Comparison of ENCODE assay signal across 8 mouse cellular contexts in the genomic region with DNA sequence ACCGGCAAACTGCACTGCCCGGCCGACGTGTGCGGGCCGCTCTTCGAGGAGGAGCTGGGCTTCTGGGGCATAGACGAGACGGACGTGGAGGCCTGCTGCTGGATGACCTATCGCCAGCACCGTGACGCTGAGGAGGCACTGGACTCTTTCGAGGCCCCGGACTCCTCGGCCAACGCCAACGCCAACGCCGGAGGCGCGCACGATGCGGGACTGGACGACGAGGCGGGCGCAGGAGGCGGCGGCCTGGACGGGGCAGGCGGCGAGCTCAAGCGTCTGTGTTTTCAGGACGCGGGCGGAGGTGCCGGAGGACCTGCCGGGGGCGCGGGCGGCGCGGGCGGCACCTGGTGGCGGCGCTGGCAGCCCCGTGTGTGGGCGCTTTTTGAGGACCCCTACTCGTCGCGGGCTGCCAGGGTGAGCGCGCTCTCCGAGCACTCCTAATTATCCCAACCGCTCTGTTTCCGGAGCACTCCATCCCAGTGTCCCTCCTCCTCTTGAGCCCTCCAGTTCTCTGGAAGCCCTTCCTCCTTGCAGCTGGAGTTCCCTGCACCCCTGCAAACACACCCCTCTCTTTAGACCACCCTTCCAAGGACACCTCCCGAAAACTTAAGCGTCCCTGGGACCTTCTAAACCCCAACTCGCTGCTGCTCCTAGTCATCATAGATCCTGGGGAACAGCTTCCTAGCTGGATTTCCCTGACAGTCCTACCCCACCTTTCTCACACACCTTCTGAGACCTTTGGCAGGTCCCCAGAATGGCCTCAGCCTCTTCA. TPM values are rescaled to one million over a fixed set of nuclear protein-coding genes. Genes with fewer than 3 reads are reported as not detected.
A peak's percentile ranks its signal among the peaks of the same experiment; 100 is the strongest.
DNase-seq lines count a peak whose midpoint lies in the region; ATAC-seq and TF ChIP-seq lines count a peak whose summit lies in the region.

No protein-coding gene starts in this region.

- peak overlapping the region; percentile 71 for H3K9ac ChIP-seq in hindbrain, embryonic 14.5 days
- H3K9ac ChIP-seq in midbrain, embryonic 13.5 days (replicated peaks), result peak overlapping the region; percentile 78

- ATAC-seq in hindbrain, embryonic 14.5 days (ENCODE audit: low FRiP score), result no peak
- no peak for ATAC-seq in midbrain, embryonic 13.5 days

- peaks cover 9% of the 10 kb centered on the region for H3K27me3 ChIP-seq in testis, adult 2 months (ENCODE audit: control insufficient read depth, insufficient read depth, low read length)
- peaks cover 19% of the 10 kb centered on the region for H3K27me3 ChIP-seq in hindbrain, embryonic 14.5 days (ENCODE audit: control insufficient read depth, insufficient read depth, low read length)
- H3K27me3 ChIP-seq in midbrain, embryonic 13.5 days, result peaks cover 39% of the 10 kb centered on the region

- TF ChIP-seq CTCF in gastrocnemius, adult 2 months (IDR thresholded peaks at IDR 0.05), result no peak
- no peak for TF ChIP-seq CTCF in testis, adult 2 months (IDR thresholded peaks at IDR 0.05; ENCODE audit: control insufficient read depth, insufficient read depth, insufficient replicate concordance, low read depth, low read length)

- peak overlapping the region; percentile 74 for H3K4me3 ChIP-seq in gastrocnemius, adult 2 months
- H3K4me3 ChIP-seq in testis, adult 2 months (ENCODE audit: control insufficient read depth, low read depth, low read length), result peak overlapping the region; percentile 70
- peak overlapping the region; percentile 63 for H3K4me3 ChIP-seq in hindbrain, embryonic 14.5 days (replicated peaks; ENCODE audit: low read length)
- H3K4me3 ChIP-seq in midbrain, embryonic 13.5 days (replicated peaks), result peak overlapping the region; percentile 65

- H3K36me3 ChIP-seq in testis, adult 2 months (ENCODE audit: control insufficient read depth, insufficient read depth, low read length), result no peaks in the 10 kb centered on the region
- H3K36me3 ChIP-seq in hindbrain, embryonic 14.5 days (replicated peaks; ENCODE audit: control insufficient read depth, insufficient read depth), result peaks cover 8% of the 10 kb centered on the region; the same call in 1 of the 2 replicates
- peaks cover 8% of the 10 kb centered on the region for H3K36me3 ChIP-seq in midbrain, embryonic 13.5 days

- peak; percentile 44 for DNase-seq in gastrocnemius, adult 2 months
- DNase-seq in gastrocnemius, postnatal 25 days, result no peak
- no peak for DNase-seq in testis, postnatal 14 days (ENCODE audit: low spot score)
- no peak for DNase-seq in hindbrain, embryonic 14.5 days (ENCODE audit: low spot score)
- no peak for DNase-seq in layer of hippocampus, adult 8-10 months (ENCODE audit: low spot score in 2 of 2)
- no peak for DNase-seq in urinary bladder, postnatal 25 days (ENCODE audit: low spot score)

- no peaks in the 10 kb centered on the region for H3K9me3 ChIP-seq in hindbrain, embryonic 14.5 days (ENCODE audit: control insufficient read depth, low read length)
- H3K9me3 ChIP-seq in midbrain, embryonic 13.5 days, result no peaks in the 10 kb centered on the region

- peak overlapping the region; percentile 87 for H3K4me2 ChIP-seq in hindbrain, embryonic 14.5 days (replicated peaks)
- H3K4me2 ChIP-seq in midbrain, embryonic 13.5 days (replicated peaks), result peak overlapping the region; percentile 95

- no peak for TF ChIP-seq POLR2A in testis, adult 2 months (IDR thresholded peaks at IDR 0.05; ENCODE audit: control insufficient read depth, low read depth, low read length)

- WGBS in hindbrain, embryonic 14.5 days, result under 1% methylated on average over 57 of the region's 60 CpGs
- under 1% methylated on average over 60 of the region's 60 CpGs for WGBS in midbrain, embryonic 13.5 days

- intact Hi-C loops in gastrocnemius, adult 2 months (cut with DNase I), result loop anchor here (5.0 kb wide), 1 partner anchor 61 kb away; no protein-coding TSS in a partner anchor

- H3K4me1 ChIP-seq in testis, adult 2 months (ENCODE audit: control insufficient read depth, insufficient read depth, low read length), result peaks cover 51% of the 10 kb centered on the region
- H3K4me1 ChIP-seq in hindbrain, embryonic 14.5 days (replicated peaks; ENCODE audit: control insufficient read depth, insufficient read depth, low read length), result peaks cover 58% of the 10 kb centered on the region
- H3K4me1 ChIP-seq in midbrain, embryonic 13.5 days (replicated peaks), result peaks cover 81% of the 10 kb centered on the region

- peak overlapping the region; percentile 81 for H3K27ac ChIP-seq in gastrocnemius, adult 2 months
- no peak overlapping the region for H3K27ac ChIP-seq in testis, adult 2 months (ENCODE audit: control insufficient read depth, insufficient read depth, low read depth, low read length)
- no peak overlapping the region for H3K27ac ChIP-seq in hindbrain, embryonic 14.5 days
- no peak overlapping the region for H3K27ac ChIP-seq in midbrain, embryonic 13.5 days

RNA-seq across cellular contexts. Expression of a gene that starts 1.1 kb away (rescaled TPM):
- total RNA-seq in gastrocnemius, adult 2 months (2021), result 1 to 10 TPM; 3.0 to 3.6 TPM
- 1 to 10 TPM; 4.3 to 4.8 TPM for total RNA-seq in gastrocnemius, postnatal 25 days (2021)
- 0.70 and 3.2 TPM in 2 replicates for polyA plus RNA-seq in testis, adult 2 months (2012; rRNA removed)
- 7.2 and 8.6 TPM in 2 replicates for polyA plus RNA-seq in hindbrain, embryonic 14.5 days (2014; fragmentation: Nextera tagmentation; extraction: Ambion mirVana)
- polyA plus RNA-seq in midbrain, embryonic 13.5 days (2015; fragmentation: Nextera tagmentation; extraction: Ambion mirVana), result 3.7 and 4.4 TPM in 2 replicates
- total RNA-seq in layer of hippocampus, adult 8-10 months (2022), result 100 to 1,000 TPM; 133 to 157 (median 145) TPM

RNA-seq across cellular contexts. Expression of a gene that starts 19.4 kb away (rescaled TPM):
- under 1 TPM in 1 of 2 experiments, not detected in 1; 0.20 TPM for total RNA-seq in gastrocnemius, adult 2 months (2021)
- under 1 TPM in 1 of 2 experiments, not detected in 1; 0.16 TPM for total RNA-seq in gastrocnemius, postnatal 25 days (2021)
- 0.67 and 2.4 TPM in 2 replicates for polyA plus RNA-seq in testis, adult 2 months (2012; rRNA removed)
- polyA plus RNA-seq in hindbrain, embryonic 14.5 days (2014; fragmentation: Nextera tagmentation; extraction: Ambion mirVana), result 0.81 and 1.0 TPM in 2 replicates
- 0.64 and 1.3 TPM in 2 replicates for polyA plus RNA-seq in midbrain, embryonic 13.5 days (2015; fragmentation: Nextera tagmentation; extraction: Ambion mirVana)
- total RNA-seq in layer of hippocampus, adult 8-10 months (2022), result under 1 TPM in 1 of 4 experiments, not detected in 3; 0.65 TPM

RNA-seq across cellular contexts. Expression of a gene that starts 37.8 kb away (rescaled TPM):
- 10 to 100 TPM; 40.6 to 42.7 TPM for total RNA-seq in gastrocnemius, adult 2 months (2021)
- total RNA-seq in gastrocnemius, postnatal 25 days (2021), result 10 to 100 TPM; 27.0 to 29.3 TPM
- polyA plus RNA-seq in testis, adult 2 months (2012; rRNA removed), result 72.1 and 77.1 TPM in 2 replicates
- 50.7 and 53.6 TPM in 2 replicates for polyA plus RNA-seq in hindbrain, embryonic 14.5 days (2014; fragmentation: Nextera tagmentation; extraction: Ambion mirVana)
- polyA plus RNA-seq in midbrain, embryonic 13.5 days (2015; fragmentation: Nextera tagmentation; extraction: Ambion mirVana), result 71.3 and 74.9 TPM in 2 replicates
- total RNA-seq in layer of hippocampus, adult 8-10 months (2022), result 10 to 100 TPM; 57.2 to 67.9 (median 61.1) TPM

RNA-seq across cellular contexts. Expression of a gene that starts 42.9 kb away (rescaled TPM):
- total RNA-seq in gastrocnemius, adult 2 months (2021), result 1 to 10 TPM; 4.1 to 5.1 TPM
- total RNA-seq in gastrocnemius, postnatal 25 days (2021), result 1 to 10 TPM; 4.7 to 5.2 TPM
- 18.1 and 20.3 TPM in 2 replicates for polyA plus RNA-seq in testis, adult 2 months (2012; rRNA removed)
- 14.0 and 17.9 TPM in 2 replicates for polyA plus RNA-seq in hindbrain, embryonic 14.5 days (2014; fragmentation: Nextera tagmentation; extraction: Ambion mirVana)
- 38.7 and 40.1 TPM in 2 replicates for polyA plus RNA-seq in midbrain, embryonic 13.5 days (2015; fragmentation: Nextera tagmentation; extraction: Ambion mirVana)
- 10 to 100 TPM in 2 of 4 experiments, 1 to 10 TPM in 2; 8.2 to 11.5 (median 10.2) TPM for total RNA-seq in layer of hippocampus, adult 8-10 months (2022)

RNA-seq across cellular contexts. Expression of a gene that starts 59.7 kb away (rescaled TPM):
- under 1 TPM in 1 of 2 experiments, not detected in 1; 0.08 TPM for total RNA-seq in gastrocnemius, adult 2 months (2021)
- under 1 TPM in 1 of 2 experiments, not detected in 1; 0.24 TPM for total RNA-seq in gastrocnemius, postnatal 25 days (2021)
- polyA plus RNA-seq in testis, adult 2 months (2012; rRNA removed), result 0.15 and 0.16 TPM in 2 replicates
- polyA plus RNA-seq in hindbrain, embryonic 14.5 days (2014; fragmentation: Nextera tagmentation; extraction: Ambion mirVana), result 0.09 TPM in 1 of 2 replicates, not detected in the other
- polyA plus RNA-seq in midbrain, embryonic 13.5 days (2015; fragmentation: Nextera tagmentation; extraction: Ambion mirVana), result not detected in 2 replicates
- total RNA-seq in layer of hippocampus, adult 8-10 months (2022), result under 1 TPM in 1 of 4 experiments, not detected in 3; 0.16 TPM

Comparison
In these comparisons a context has a peak if more than half of its experiments do, and no peak if none do; other contexts are left out.
1. RNA of a gene that starts 1.1 kb away (total RNA-seq): 133 to 157 TPM in layer of hippocampus, adult 8-10 months; 4.3 to 4.8 TPM in gastrocnemius, postnatal 25 days and 3.0 to 3.6 TPM in gastrocnemius, adult 2 months; every median in the first group is over 10 times any median in the second.
2. Peak in every context shown above with its lines, with median percentiles within 50 percentile points of each other: H3K4me3 ChIP-seq.